Mouse (Mus musculus) neural tube, embryonic 15.5 days (tissue): Measurements from ENCODE around the gene Lingo1. TPM values are rescaled to one million over a fixed set of nuclear protein-coding genes. Genes with fewer than 3 reads are reported as not detected.

Source experiments
- ATAC-seq: fragments of 200-750 bp; cut with Nextera tagmentation; 2 replicates; pipeline ENCODE4 v1.8.0; 2017; ENCODE audit warnings: mild to moderate bottlenecking, moderate TSS enrichment, moderate library complexity; ENCODE audit not compliant: low FRiP score
- H3K27ac ChIP-seq: fragments of 300-500 bp; sonication (generic); replicated peaks from 2 replicates; pipeline ENCODE4 v1.5.1; 2015; ENCODE audit warnings: mild to moderate bottlenecking, inconsistent platforms
- H3K27me3 ChIP-seq: fragments of 300-500 bp; sonication (generic); replicated peaks from 2 replicates; pipeline ENCODE4 v1.6.1; 2015; ENCODE audit warnings: inconsistent platforms
- H3K36me3 ChIP-seq: fragments of 300-500 bp; sonication (generic); 2 replicates; pipeline ENCODE4 v1.6.1; 2015; ENCODE audit warnings: inconsistent platforms
- H3K4me1 ChIP-seq: fragments of 300-500 bp; sonication (generic); 2 replicates; pipeline ENCODE4 v1.6.1; 2015; ENCODE audit warnings: inconsistent platforms
- H3K4me2 ChIP-seq: fragments of 300-500 bp; sonication (generic); 2 replicates; pipeline ENCODE4 v1.6.1; 2015; ENCODE audit warnings: inconsistent platforms, mild to moderate bottlenecking, moderate library complexity
- H3K4me3 ChIP-seq: fragments of 300-500 bp; sonication (generic); replicated peaks from 2 replicates; pipeline ENCODE4 v1.5.1; 2015; ENCODE audit warnings: mild to moderate bottlenecking, inconsistent platforms
- H3K9ac ChIP-seq: fragments of 300-500 bp; sonication (generic); replicated peaks from 2 replicates; pipeline ENCODE4 v1.6.1; 2015; ENCODE audit warnings: mild to moderate bottlenecking, inconsistent platforms
- H3K9me3 ChIP-seq: fragments of 300-500 bp; sonication (generic); replicated peaks from 2 replicates; pipeline ENCODE4 v1.6.1; 2016; ENCODE audit warnings: inconsistent platforms
- WGBS: fragments of 180-500 bp; shearing (Covaris S2); methylation state at CpG from one replicate; pipeline ENCODE4 v1.1.7; 2015; ENCODE audit warnings: mixed read lengths; 5-methylcytosine and 5-hydroxymethylcytosine counted together
- polyA plus RNA-seq: library from polyadenylated mRNA; unstranded; fragments of >200 nt; fragmentation: Nextera tagmentation; extraction: Ambion mirVana; gene quantifications from 2 replicates; pipeline ENCODE4 v1.2.1, GENCODE M21; 2015

The Lingo1 gene
- polyA plus RNA-seq, 1 experiment from 2014 or later = 72.2 TPM

DNA sequence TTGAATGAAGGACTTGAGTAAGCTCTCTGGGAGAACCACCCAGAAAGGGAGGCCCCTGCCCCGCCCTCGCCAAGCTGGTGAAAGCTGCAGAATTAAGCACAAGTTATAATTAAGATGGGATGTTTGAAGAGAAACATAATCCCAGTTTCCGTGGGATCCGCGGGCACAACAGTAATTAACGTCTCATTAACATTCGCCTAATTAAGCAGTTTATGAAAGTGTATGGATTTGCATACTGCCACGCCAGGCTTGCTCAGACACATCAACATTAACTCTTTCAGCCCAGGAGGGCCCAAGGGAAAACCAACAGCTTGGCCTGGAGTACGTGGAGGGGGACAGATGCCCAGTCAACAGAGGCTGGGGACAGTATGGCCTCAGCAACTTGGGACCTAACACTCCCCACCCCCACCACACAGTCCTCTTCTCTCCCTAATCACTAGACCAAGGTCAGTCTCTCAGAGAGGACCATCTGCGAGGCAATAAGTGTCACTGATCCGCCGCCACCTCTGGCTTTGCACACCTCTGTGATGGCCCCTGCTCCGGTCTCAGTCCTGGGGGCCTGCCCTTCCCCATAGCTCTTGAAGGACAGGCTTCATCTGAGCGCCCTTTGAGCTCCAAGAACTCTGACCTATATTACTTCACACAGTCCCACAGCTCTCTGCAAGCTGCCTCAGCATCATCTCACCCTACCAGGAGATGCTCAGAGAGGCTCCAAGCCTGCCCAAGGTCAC is 49.9 kb downstream of the Lingo1 start:
- 51% methylated on average over 14 of the region's 14 CpGs for WGBS
- Histone ChIP-seq H3K4me1 (peaks cover 17% of the 10 kb centered on the region), H3K4me2 (no peak overlapping the region), H3K4me3 (no peak overlapping the region), H3K36me3 (no peaks in the 10 kb centered on the region), H3K27me3 (0 out of 2 replicates have a peak, but pooled peaks cover 4% of the 10 kb centered on the region), H3K9me3 (no peaks in the 10 kb centered on the region), H3K9ac (no peak overlapping the region), H3K27ac (no peak overlapping the region)
- ATAC-seq = peak; percentile 51

DNA sequence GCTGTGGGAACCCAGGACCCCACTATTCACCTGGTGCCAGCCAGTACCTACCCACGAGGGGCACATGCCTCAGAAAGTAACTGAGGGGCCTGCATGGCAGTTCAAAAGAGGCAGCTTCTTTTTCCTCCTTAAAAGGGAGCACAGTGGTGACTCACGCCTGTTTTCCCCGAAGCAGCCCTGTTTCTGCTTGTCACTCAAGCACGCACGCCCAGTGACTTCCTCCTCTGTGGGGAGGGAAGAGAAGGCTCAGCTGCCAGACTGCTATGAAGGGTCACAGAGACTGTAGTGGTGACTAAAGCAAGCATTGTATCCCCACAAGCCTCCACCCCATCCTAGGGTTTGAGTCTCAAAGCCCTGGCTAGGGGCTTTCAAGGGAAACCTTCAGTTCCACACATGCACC is 51.9 kb downstream of the Lingo1 start:
- Histone ChIP-seq H3K9me3 (no peaks in the 10 kb centered on the region), H3K9ac (no peak overlapping the region), H3K4me2 (no peak overlapping the region), H3K27me3 (0 out of 2 replicates have a peak, but pooled peaks cover 4% of the 10 kb centered on the region), H3K36me3 (no peaks in the 10 kb centered on the region), H3K4me1 (peaks cover 21% of the 10 kb centered on the region), H3K27ac (no peak overlapping the region), H3K4me3 (no peak overlapping the region)
- 49% methylated on average over 5 of the region's 5 CpGs for WGBS
- ATAC-seq = no peak

DNA sequence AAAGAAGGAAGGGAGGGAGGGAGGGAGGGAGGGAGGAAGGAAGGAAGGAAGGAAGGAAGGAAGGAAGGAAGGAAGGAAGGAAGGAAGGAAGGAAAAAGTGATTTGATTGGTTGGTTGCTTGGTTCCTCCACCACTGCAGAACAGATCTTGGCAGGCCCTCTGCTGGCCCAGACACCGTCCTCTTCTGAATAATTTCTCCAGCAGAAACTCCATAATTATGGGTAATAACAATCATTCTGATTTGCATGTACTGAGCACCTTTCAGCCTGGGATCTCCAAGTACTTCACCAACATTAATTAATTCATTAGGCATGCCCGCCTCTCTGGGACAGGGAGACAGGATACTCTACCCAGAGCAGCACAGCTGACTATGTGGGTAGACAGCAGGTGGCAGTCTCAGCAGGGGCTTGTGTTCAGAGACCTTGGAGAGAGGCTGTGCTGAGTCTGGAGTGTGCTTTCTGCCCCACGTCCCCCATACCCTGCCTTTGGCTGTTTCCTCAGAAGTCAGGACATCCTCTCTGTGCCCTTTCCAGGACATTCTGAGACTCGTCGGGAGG is 57.0 kb downstream of the Lingo1 start:
- H3K27ac ChIP-seq = no peak overlapping the region
- H3K27me3 ChIP-seq = 0 out of 2 replicates have a peak, but pooled peaks cover 4% of the 10 kb centered on the region
- peak; percentile 42; the same call in 1 of the 2 replicates for ATAC-seq
- H3K9me3 ChIP-seq = no peaks in the 10 kb centered on the region
- H3K9ac ChIP-seq = no peak overlapping the region
- no peak overlapping the region for H3K4me3 ChIP-seq
- peaks cover 12% of the 10 kb centered on the region for H3K4me1 ChIP-seq
- WGBS = 55% methylated on average over 5 of the region's 5 CpGs
- H3K4me2 ChIP-seq = no peak overlapping the region
- H3K36me3 ChIP-seq = no peaks in the 10 kb centered on the region

DNA sequence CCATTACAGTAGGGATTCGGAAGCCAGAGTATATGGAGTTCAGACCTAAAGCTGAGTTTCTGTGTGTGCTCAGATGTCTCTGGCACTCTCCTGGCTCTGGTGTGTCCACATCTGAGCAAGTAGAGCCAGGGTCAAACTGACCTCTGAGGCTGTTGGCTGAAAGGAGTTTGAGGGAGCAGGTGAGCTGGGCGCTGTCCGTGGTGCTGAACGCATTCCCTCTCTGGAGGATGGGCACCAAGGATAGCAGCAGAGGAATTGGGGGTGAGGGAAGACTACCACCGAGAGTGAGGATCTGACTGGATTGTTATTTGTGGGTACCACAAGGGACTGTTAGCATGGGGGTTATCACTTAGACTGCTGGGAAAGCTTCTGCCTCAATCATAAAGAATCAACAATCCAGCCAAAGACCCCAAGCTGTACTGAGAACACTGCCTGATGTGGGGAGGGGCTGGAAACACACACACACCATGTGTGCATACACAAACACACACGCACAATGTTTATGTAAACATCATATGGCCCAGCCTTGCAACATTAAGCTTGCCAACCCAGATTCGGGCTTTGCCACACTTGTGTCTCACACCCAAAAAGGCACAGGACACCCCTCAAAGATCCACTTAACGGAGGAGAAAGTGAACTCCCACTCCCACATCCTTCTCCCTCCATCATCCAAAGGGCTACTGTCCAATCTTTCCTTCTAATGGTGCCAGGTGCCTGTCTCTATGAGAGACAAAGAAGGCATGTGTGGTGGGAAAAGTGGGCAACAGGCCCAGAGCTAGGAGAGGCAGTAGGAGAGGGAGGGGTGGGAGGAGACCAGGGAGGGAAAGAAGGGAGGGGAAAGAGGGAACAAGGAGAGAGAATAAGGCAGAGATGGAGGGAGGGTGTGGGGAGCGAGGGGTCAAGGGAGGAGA is 57.8 kb downstream of the Lingo1 start:
- 0 out of 2 replicates have a peak, but pooled peaks have one; percentile 32 for ATAC-seq
- WGBS = 45% methylated on average over 9 of the region's 9 CpGs

DNA sequence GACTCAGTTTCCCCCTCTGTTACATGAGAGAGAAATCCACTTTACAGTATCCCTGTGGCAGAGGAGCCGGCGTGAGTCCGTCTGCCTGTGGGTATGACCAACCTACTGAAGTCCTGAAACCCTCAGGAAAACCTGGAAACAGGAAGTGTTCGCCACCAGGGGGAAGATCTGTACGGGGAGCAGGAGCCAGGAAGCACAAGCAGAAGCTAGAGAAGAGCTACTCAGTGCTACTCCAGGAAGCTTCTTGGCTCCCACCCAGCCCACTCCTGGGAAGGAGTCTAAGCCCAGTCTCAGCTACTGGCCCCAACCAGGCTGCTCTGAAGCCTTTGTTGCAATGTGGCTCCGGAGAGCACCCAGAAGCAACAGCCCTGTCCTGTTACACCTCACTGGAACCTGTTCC is 61.9 kb downstream of the Lingo1 start:
- no peak for ATAC-seq
- H3K9me3 ChIP-seq = no peaks in the 10 kb centered on the region
- H3K4me3 ChIP-seq = no peak overlapping the region
- no peak overlapping the region for H3K9ac ChIP-seq
- no peak overlapping the region for H3K27ac ChIP-seq
- 74% methylated on average over 6 of the region's 6 CpGs for WGBS
- peaks cover 16% of the 10 kb centered on the region for H3K4me1 ChIP-seq
- H3K27me3 ChIP-seq = no peaks in the 10 kb centered on the region
- no peaks in the 10 kb centered on the region for H3K36me3 ChIP-seq
- H3K4me2 ChIP-seq = no peak overlapping the region

More for the DNA sequence above, 57.8 kb downstream of the Lingo1 start:
- Histone ChIP-seq H3K9me3 (no peaks in the 10 kb centered on the region), H3K27ac (no peak overlapping the region), H3K27me3 (0 out of 2 replicates have a peak, but pooled peaks cover 4% of the 10 kb centered on the region), H3K9ac (no peak overlapping the region), H3K4me1 (peaks cover 12% of the 10 kb centered on the region), H3K4me2 (no peak overlapping the region), H3K36me3 (no peaks in the 10 kb centered on the region), H3K4me3 (no peak overlapping the region)

DNA sequence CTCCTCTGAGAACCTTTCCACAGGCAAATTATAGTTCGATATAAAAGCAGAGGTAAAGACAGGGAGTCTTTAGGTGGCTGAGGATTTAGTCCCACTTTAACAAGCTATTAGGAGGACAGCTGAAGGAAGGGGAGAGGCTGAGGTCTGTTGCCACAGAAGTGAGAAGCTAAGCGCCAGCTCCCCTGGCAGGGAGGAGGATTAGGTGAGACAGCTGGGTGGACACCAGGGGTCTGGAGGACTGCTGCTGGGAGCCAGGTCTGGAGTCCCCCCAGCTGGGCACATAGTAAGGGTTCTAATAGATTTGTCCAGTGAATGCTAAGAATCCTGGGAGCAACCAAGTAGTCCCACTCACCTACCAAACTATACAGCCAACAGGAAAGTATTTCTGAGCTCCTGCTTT is 65.3 kb downstream of the Lingo1 start:
- ATAC-seq = no peak
- H3K9me3 ChIP-seq = no peaks in the 10 kb centered on the region
- H3K4me1 ChIP-seq = peaks cover 25% of the 10 kb centered on the region
- H3K27me3 ChIP-seq = no peaks in the 10 kb centered on the region
- H3K27ac ChIP-seq = no peak overlapping the region
- H3K9ac ChIP-seq = no peak overlapping the region
- no peak overlapping the region for H3K4me3 ChIP-seq
- no peaks in the 10 kb centered on the region for H3K36me3 ChIP-seq
- H3K4me2 ChIP-seq = no peak overlapping the region
- WGBS = 79% methylated on average over 2 of the region's 2 CpGs

DNA sequence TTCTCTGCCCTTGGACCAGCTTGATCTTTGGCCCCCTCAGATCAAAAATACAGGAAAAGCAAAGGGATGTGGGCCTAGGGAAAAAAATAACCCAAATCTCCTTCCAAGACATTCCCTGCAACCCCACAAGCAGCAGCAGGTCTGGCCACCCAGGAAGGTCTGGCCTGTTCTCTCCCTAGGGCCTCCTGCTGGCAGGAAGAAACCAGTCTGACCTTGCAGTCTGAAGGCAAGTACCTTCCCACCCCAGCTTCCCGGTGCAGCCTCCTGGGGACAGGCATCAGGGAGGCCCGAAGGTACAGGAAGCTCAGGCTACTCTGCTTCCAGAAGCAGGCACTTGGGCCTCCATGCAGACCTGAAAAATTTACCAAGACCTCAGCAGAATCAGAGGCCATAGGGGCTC is 67.1 kb downstream of the Lingo1 start:
- Histone ChIP-seq H3K4me2 (no peak overlapping the region), H3K4me3 (no peak overlapping the region), H3K36me3 (no peaks in the 10 kb centered on the region), H3K27ac (no peak overlapping the region), H3K27me3 (no peaks in the 10 kb centered on the region), H3K4me1 (peaks cover 25% of the 10 kb centered on the region), H3K9me3 (no peaks in the 10 kb centered on the region), H3K9ac (no peak overlapping the region)
- 49% methylated on average over 2 of the region's 2 CpGs for WGBS
- ATAC-seq = no peak

DNA sequence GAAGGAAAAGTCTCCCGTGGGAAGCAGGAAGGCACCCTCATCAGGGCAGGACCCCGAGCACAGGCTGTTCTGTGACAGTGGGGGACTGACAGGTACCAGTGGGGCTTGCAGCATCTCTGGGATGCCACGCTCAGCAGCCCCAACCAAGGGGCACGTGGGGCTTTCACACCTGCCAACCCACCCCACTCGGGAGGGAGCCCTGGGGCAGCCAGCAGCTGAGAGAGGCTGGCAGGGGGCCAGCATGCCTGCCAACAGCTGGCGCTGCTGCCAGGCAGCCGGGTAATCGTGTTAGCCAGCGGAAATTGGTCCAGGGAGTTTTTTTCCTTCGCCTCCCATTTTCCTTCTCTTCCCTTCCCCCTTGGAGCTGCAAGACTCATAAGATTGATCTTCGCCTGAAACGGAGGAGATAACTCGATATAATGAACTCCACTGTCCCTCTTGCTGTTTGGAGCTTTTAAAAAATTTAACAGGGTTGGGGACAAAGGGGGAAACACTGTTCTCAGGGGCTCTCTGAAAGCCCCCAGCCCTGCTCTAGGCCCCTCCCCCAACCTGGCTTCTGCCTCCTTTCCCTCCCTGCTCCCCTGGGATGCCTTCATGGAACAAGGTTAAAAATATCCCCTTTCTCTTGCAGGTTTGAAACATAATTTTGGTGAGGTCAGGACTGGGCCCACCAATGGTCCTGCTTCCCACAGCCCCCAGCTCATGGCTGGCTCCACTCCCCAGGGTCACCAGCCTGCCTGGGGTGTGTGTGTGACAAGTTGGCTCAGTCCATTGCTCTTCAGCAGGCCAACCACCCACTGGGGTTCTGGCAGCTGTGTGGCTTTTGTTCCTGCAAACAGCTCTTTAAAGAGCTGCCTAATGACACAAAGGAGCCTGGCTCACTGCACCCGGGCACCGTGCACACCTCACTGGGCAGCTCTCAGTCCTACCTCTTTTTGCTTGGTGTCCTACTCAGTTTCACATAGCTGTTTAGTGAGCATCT is 68.3 kb downstream of the Lingo1 start:
- no peaks in the 10 kb centered on the region for H3K36me3 ChIP-seq
- no peaks in the 10 kb centered on the region for H3K9me3 ChIP-seq
- H3K4me2 ChIP-seq = no peak overlapping the region; the same call in 1 of the 2 replicates
- peak; percentile 34 for ATAC-seq
- 20% methylated on average over 15 of the region's 15 CpGs for WGBS
- peaks cover 25% of the 10 kb centered on the region for H3K4me1 ChIP-seq
- H3K27ac ChIP-seq = peak overlapping the region; percentile 34
- no peak overlapping the region for H3K4me3 ChIP-seq
- H3K27me3 ChIP-seq = no peaks in the 10 kb centered on the region
- no peak overlapping the region for H3K9ac ChIP-seq

DNA sequence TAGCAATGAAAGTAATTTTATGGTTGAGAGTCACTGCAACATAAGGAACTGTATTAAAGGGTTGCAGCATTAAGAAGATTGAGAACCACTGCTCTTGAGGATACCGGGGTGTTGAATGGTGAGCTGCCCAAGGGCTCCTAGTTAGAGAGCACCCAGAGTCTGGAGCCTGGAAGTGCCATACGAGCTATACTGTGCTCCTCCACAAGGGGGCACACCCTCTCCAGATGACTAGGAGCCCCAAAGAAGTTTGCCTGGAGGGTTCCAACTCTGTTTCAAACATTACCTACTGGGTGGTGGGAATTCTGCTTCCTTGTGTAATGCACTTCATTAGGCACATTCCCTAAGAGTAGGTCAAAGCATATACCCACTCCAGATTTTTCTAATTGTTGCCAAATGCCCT is 70.5 kb downstream of the Lingo1 start:
- no peak for ATAC-seq
- Histone ChIP-seq H3K36me3 (no peaks in the 10 kb centered on the region), H3K4me2 (no peak overlapping the region), H3K9ac (no peak overlapping the region), H3K9me3 (no peaks in the 10 kb centered on the region), H3K27me3 (no peaks in the 10 kb centered on the region), H3K27ac (no peak overlapping the region), H3K4me3 (no peak overlapping the region), H3K4me1 (peaks cover 25% of the 10 kb centered on the region)
- WGBS = 29% methylated on average over 2 of the region's 2 CpGs

DNA sequence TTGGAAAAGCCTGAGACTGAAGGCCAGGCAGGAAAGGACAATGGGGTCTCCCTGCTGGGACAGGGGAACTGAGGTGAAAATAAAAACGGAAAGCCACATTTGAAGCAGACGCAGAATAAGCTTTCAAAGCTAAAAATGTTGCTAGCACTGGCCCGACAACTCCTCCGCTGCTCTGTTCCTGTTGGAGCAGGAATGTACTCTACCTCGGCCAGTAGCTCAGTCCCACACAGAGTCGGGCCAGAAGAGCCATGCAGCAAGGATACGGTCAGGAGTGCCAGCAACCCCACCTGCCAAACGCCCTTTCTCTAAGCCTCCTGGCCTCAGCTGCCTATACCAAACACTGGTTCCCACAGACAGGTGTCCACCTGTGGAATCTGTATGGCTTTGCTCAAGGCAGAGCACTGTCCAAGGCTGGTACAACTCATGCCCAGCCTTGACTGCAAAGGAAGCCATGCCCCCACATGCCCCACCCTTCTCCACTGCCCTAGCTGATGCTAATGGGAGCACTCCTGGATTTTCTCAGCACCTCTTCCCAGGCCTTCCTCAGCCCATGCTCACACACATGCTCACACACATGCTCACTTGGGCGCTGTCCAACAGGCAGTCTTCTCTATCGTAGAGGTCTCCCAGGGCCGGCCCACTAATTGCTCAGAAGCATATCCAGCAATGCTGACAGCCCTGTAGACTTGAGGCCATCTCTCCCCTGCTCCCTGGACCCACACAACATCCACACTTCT is 74.0 kb downstream of the Lingo1 start:
- Histone ChIP-seq H3K4me3 (no peak overlapping the region), H3K9me3 (no peaks in the 10 kb centered on the region), H3K27ac (no peak overlapping the region), H3K9ac (no peak overlapping the region), H3K4me1 (no peaks in the 10 kb centered on the region), H3K36me3 (no peaks in the 10 kb centered on the region), H3K4me2 (no peak overlapping the region), H3K27me3 (0 out of 2 replicates have a peak, but pooled peaks cover 6% of the 10 kb centered on the region)
- no peak for ATAC-seq
- WGBS = 75% methylated on average over 11 of the region's 11 CpGs
